Mouse (Mus musculus) urinary bladder, postnatal 36 days (tissue): Measurements from ENCODE around the gene Vmn1r235.
"Not testable (repeated sequence)": the region's sequence is repeated elsewhere in the genome, so short reads cannot be mapped to it uniquely, and the experiment has no call there.

Experiments used
- DNase-seq, 2 experiments: peaks; one replicate each; pipeline ENCODE4 v3.0.0; 2022; ENCODE audit warnings: low spot score in 2 of 2, mixed read lengths in 1 of 2

The Vmn1r235 gene

GRCm38 (mm10) chr17:21256111-21256510 lies at the start of gene Vmn1r235:
Gene Vmn1r235 (plus strand): TSS chr17:21256411.
- DNase-seq, result no peak

- DNase-seq, result not testable (repeated sequence)
Measured at GRCm38 (mm10) chr17:21211081-21211480, 45.1 kb upstream of the Vmn1r235 start.

DNA sequence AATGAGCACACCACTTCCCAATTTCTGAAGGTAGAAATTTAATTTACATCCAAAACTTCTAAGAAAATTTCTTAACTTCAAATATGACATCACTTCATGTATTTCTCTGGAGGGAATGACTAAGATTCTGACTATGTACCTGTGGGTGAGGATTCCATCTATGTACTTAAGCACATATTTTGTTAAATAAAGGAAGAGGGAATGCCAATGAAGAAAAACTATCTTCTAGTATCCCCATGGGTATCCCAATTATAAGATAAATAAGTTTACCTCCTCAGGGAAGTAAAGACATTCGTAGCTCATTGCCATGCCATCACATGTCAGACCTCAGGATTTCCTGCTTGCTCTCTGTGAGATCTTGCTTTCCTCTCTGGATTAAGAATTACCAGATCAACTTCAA lies 30.4 kb upstream of the Vmn1r235 start, which contains the start of gene Vmn1r234:
TSS of gene Vmn1r234 (plus strand) at position 301 of the 400 bp plus-strand sequence.
- no peak for DNase-seq

GRCm38 (mm10) chr17:21231654-21232053 lies 24.6 kb upstream of the Vmn1r235 start:
- peak; percentile 27 to 31 for DNase-seq

DNA sequence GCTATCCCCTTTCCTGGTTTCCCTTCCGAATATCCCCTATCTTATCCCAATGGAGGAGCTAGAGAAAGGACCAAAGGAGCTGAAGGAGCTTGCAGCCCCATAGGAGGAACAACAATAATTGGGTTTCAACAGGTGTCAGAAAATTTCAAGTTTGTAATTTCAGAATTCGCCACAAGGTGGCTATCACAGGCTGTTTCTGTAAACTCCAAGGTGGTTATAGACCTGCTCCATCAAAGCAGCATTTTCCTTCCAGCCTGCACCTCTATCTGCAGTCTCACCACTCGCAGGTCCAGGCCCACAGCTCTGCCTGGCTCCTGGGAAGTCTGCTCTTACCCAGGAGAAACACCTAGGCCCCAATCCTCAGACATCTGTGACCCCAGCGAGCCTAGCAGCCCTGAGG lies 15.9 kb downstream of the Vmn1r235 start:
- DNase-seq, result peak; percentile 4 to 18

DNA sequence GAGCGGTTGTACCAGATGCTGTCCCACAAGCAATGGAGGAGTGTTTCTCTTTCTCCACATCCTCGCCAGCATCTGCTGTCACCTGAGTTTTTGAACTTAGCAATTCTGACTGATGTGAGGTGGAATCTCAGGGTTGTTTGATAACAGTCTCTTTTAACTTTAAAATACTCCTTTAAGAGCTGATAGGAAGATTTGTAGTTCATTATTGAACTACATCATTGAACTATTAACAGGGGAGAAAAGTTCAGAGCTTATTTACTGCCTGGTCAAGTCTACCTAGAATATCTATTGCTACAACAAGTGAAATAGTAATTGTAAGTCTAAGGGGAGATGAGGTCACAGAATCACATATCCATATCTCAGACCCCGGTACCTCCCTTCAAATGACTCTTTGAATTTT lies 26.4 kb downstream of the Vmn1r235 start, which contains the start of gene Vmn1r236:
TSS of gene Vmn1r236 (plus strand) at position 301 of the 400 bp plus-strand sequence.
- DNase-seq, result no peak

DNA sequence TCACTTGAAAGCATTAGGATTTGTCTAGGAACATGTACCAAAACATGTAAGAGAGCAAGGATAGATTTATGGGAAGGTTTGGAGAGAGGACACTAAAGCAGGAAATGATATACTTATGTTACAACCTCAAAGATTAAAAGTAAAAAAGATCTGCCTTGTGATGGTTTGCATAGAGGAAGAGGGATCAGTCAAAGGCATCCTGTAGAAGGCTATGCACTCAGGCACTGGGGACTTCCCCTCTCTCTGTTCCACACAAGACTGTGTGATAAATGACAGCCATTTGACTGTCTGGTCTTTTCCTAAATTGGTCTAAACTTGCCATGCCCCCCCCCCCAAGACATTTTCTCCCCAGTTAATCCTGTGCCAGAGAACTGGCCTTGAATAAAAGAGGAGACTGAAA lies 28.2 kb downstream of the Vmn1r235 start:
- DNase-seq, result no peak

- DNase-seq, result no peak
Measured at GRCm38 (mm10) chr17:21289695-21290094, 33.5 kb downstream of the Vmn1r235 start.

- DNase-seq, result no peak
Measured at GRCm38 (mm10) chr17:21311565-21311964, 55.4 kb downstream of the Vmn1r235 start, which contains the start of gene Vmn1r237. Gene Vmn1r237 (plus strand): TSS chr17:21311865.
